Mouse (Mus musculus) frontal cortex, postnatal 14 days (tissue): ENCODE results near the gene Wdr70.

ENCODE experiments used
- DNase-seq, 2 experiments: peaks; one replicate each; pipeline ENCODE4 v3.0.0; 2022; ENCODE audit warnings: low spot score in 2 of 2

The Wdr70 gene

DNA sequence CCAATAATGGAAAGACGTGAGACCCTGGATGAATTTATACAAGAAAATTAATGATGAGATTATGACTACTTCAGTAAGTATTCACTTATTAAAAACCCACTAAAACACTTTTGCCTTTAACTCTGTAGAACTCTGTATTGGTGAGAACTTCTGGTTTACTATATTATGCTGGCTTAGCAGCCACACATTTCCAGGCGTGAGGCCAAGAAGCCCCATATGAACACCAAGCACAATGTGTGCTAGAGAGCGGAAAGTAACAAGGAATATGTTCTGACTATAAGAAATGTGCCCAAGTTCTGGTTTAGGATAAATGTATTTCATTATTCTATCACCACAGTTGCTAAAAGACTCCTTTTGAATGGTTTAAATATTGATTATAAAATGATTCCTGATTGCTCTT, 68.4 kb downstream of the Wdr70 start:
- DNase-seq = peak; percentile 25 to 32

DNA sequence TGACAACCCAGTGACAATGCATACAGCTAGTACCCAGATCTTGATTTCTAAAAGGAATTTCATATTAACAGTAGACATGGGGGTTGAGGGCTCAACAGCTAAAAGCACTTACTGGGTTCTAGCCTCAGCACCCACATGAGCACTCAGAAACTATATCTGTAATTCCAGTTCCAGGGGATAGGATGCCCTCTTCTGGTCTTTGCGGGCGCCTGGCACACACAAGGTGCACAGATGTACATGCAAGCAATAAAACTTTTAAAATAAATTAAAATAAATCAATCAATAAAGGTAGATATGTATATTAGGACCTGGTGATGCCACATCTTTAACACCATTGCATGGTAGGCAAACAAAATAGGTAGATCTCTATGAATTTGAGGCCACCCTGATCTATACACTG, 71.5 kb downstream of the Wdr70 start:
- no peak for DNase-seq

GRCm38 (mm10) chr15:8011418-8011817, 87.6 kb downstream of the Wdr70 start:
- DNase-seq = no peak

- no peak for DNase-seq
Measured at GRCm38 (mm10) chr15:8007413-8007812, 91.6 kb downstream of the Wdr70 start.

DNA sequence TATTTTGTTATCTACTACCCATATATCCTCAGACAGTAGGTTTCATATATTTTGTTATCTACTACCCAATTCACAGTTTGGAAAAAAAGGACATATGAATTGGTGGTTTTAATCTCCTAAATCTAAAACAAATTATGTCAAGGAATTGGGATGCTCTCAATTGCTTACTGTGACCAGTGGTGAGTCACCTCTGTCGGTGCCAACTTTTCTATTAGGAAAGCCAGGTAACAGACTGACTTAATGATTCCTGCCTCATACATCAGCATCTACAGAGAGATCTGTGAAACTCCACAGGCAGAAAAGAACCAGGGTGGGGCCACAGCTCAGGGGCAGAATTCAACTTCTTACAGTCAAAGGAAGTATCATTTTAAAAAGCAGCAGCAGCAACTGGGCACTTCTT, 93.0 kb downstream of the Wdr70 start:
- no peak for DNase-seq

- DNase-seq = no peak
Measured at GRCm38 (mm10) chr15:8005506-8005905, 93.5 kb downstream of the Wdr70 start.

- DNase-seq = no peak
Measured at GRCm38 (mm10) chr15:8003789-8004188, 95.2 kb downstream of the Wdr70 start.

- DNase-seq = no peak
Measured at GRCm38 (mm10) chr15:7998843-7999546, 100.0 kb downstream of the Wdr70 start.

- no peak for DNase-seq
Measured at GRCm38 (mm10) chr15:7998095-7998494, 100.9 kb downstream of the Wdr70 start.

GRCm38 (mm10) chr15:7993721-7994120, 105.3 kb downstream of the Wdr70 start:
- DNase-seq = no peak

DNA sequence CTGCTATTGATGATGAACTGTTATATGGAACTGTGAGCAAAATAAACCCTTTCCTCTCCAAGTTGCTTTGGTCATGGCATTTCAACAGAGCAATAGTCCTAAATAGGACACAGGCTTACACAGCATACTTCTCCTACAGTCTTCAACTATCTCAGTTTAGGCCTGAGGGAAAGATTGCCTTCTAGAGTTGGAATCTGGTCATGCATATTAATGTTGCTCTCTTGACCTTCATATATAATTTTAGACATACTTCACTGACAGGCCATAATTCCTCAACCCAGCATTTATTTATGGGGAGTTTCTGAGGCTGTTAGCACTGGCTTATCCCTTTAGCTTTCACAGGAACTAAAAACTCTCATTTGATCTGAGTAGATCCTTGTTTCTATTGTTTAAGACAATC, 108.9 kb downstream of the Wdr70 start:
- no peak for DNase-seq

DNA sequence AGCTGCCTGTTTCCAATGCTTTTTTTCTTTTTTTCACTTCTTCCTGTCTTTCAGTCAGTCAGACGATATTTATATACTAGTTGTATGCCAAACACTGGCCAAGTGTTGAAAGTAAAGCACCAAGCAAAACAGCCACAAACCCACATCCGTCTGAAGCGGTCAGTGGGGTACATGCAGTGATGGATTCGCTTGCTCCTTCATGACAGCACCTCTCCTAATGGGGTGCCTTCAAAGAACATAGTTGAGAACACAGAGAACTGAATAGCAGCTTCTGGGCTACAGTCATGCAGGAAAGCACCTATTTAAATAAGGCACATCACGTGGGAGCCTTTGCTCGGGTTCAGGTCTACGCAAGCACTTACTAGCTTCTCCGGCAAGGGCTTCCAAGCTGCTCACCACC, 111.6 kb downstream of the Wdr70 start:
- no peak for DNase-seq

- no peak for DNase-seq
Measured at GRCm38 (mm10) chr15:7986274-7986673, 112.7 kb downstream of the Wdr70 start.

DNA sequence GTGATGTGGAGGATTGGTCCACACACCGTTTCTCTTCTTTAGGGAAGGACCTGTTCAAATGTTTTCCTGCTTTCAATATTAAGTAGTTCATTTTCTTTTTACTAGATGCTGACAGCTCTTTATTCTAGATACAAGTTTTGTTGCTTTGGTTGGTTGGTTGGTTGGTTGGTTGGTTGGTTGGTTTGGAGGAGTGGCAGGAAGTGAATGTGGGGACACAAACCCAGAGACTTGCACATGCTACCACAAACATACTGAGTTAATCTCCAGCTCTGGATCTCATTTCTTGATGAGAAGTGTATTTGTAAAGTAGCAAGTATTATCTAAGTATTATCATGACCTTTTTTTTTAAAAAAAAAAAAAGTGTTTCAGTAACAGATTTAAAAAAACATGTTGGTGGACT, 120.4 kb downstream of the Wdr70 start:
- no peak for DNase-seq

DNA sequence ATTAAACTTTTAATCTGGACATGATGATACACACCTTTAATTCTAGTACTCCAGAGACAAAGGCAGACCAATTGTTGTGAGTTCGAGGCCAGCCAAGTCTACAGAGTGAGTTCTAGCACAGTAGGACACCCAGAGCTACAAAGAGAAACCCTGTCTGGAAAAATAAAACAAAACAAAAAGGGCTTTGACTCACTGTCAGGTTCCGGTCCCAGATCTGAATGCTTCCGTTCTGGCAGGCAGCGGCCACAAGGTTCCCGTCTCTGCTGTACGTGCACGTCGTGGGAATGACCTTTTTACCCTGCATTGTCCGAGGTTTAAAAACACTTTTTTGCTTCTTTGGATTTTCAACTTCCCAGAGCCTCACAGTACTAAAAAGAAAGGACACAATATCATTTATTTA, 122.2 kb downstream of the Wdr70 start:
- no peak for DNase-seq

- DNase-seq = no peak
Measured at GRCm38 (mm10) chr15:7974368-7974767, 124.6 kb downstream of the Wdr70 start.

DNA sequence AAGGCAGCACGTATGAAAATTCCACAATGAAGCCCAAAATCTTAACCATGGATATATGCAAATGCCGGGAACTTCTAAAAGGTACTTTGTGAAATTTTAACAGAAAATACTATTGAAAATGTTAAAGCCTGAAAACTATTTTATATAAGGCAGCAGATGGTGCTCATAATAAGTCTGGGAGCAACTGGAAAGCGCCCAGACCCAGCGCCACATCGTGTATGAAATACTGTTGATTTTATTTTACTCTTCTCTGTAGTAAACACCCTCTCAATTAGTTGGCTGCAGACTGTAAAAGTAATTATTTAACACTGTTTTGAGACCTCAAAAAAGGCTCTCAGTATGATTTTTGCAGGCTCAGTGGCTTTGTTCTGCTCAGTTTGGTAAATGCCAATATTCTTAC, 126.5 kb downstream of the Wdr70 start:
- DNase-seq = no peak

GRCm38 (mm10) chr15:7962786-7963185, 136.2 kb downstream of the Wdr70 start:
- no peak for DNase-seq

DNA sequence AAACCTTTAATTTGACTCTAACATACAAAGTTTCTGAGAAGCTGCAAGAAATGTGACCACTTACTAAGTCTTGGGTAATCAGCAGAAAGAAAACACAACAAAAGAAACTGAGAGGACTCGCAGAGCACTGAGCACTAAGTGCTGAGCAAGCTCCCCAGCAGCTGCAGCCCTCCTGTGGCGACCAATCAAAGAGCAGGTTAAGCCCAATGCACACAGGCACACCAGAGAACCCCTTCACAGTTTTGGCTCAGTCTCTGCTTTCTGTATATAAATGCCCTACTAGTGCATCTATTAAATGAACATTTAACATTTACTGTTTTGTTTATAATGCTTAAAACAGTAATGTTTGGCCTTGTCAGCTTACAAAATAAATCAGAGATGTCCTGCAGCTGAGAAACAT, 137.5 kb downstream of the Wdr70 start:
- DNase-seq = no peak

- DNase-seq = no peak
Measured at GRCm38 (mm10) chr15:7956899-7957298, 142.1 kb downstream of the Wdr70 start.

DNA sequence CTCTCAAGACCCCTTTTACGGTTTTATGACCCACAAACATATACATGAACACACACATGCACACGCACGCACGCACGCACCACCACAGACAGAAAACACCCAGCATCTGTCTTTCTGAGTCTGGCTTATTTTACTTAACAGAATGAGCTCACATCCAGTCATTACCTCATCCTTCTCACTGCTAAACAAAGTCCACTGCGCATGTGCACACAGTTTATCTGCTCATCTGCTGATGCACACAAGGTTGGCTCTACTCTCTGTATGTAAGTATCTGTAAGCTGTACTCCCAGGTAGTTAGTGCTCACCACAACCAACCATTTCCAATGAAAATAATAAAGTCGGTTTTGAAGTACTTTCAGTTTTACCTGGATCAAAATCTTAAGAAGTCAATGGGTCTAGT, 148.4 kb downstream of the Wdr70 start:
- no peak for DNase-seq

- no peak for DNase-seq
Measured at GRCm38 (mm10) chr15:7941690-7942089, 157.3 kb downstream of the Wdr70 start.

- DNase-seq = no peak
Measured at GRCm38 (mm10) chr15:7935571-7936165, 163.3 kb downstream of the Wdr70 start.

DNA sequence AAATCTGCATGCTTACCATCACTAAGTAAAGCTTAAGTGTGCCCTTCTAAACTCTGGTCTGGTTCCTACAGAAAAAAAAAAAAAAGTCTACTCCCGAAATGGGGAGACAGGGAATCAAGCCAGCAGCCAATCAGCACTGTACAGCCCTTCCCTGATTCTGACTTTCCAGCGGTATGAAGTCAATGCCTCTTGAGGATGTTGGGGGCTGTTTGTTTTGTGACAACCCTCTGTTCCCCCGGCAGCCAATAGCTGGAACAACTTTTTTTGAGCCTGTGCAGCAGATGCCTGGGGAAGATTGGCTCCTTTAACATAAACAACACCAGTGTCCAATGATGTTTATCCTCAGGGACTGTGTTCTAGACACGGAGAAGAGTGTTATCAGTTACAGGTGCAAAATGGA, 164.4 kb downstream of the Wdr70 start:
- no peak for DNase-seq
